Comparison of ENCODE assay signal across 25 mouse cellular contexts in genomic region chr11:110354261-110354660, GRCm38 (mm10). TPM values are rescaled to one million over a fixed set of nuclear protein-coding genes. Genes with fewer than 3 reads are reported as not detected.
DNase-seq lines count a peak whose midpoint lies in the region; TF ChIP-seq lines count a peak whose summit lies in the region.
"Had no signal": no experiment of that assay in that cellular context is flagged by ENCODE, and none has a peak within 500 bp of the region (broad histone marks: within the 10 kb centered on the region; RNA-seq: fewer than 3 reads in every experiment).

No protein-coding gene starts in this region.

- H3K9me3 ChIP-seq in ES-E14 (ENCODE audit: control insufficient read depth, insufficient read depth, low read depth, low read length) = no peaks in the 10 kb centered on the region
- H3K9me3 ChIP-seq: embryonic facial prominence, embryonic 12.5 days; embryonic facial prominence, embryonic 15.5 days; heart, embryonic 15.5 days had no signal

- 0 out of 4 replicates have a peak, but pooled peaks cover 0 to 3% of the 10 kb centered on the region in 2 experiments for H3K4me1 ChIP-seq in ES-E14 (ENCODE audit: control insufficient read depth in 2 of 2, insufficient read depth in 2 of 2, low read length in 2 of 2, poor library complexity in 1 of 2)
- H3K4me1 ChIP-seq: embryonic facial prominence, embryonic 12.5 days; embryonic facial prominence, embryonic 15.5 days; heart, embryonic 12.5 days; heart, embryonic 15.5 days had no signal

- in situ Hi-C loops in ES-E14 (cut with MboI; ENCODE audit: low sequenced_read_pairs in 2 of 2, unreplicated experiment in 2 of 2) = no loop called here

- H3K27ac ChIP-seq in ES-E14 (ENCODE audit: insufficient read depth, low read depth, low read length, poor library complexity, severe bottlenecking) = no peak overlapping the region
- H3K27ac ChIP-seq: embryonic facial prominence, embryonic 12.5 days; embryonic facial prominence, embryonic 15.5 days; heart, embryonic 15.5 days; hindbrain, embryonic 14.5 days; hindbrain, postnatal 0 days had no signal

- intact Hi-C loops in heart, postnatal 10 days (cut with DNase I) = no loop called here

- H3K36me3 ChIP-seq in ES-E14 (ENCODE audit: control insufficient read depth, insufficient read depth, low read length, poor library complexity, severe bottlenecking) = no peaks in the 10 kb centered on the region
- H3K36me3 ChIP-seq: embryonic facial prominence, embryonic 12.5 days; embryonic facial prominence, embryonic 15.5 days; heart, embryonic 12.5 days; heart, embryonic 15.5 days had no signal

- peak overlapping the region in 1 of 2 experiments; percentile 13; a peak in 2 of 4 replicates for H3K4me3 ChIP-seq in ES-E14 (ENCODE audit: insufficient read depth in 1 of 2, low read depth in 1 of 2, low read length in 2 of 2, poor library complexity in 1 of 2, severe bottlenecking in 1 of 2)
- H3K4me3 ChIP-seq: embryonic facial prominence, embryonic 12.5 days; embryonic facial prominence, embryonic 15.5 days; heart, embryonic 12.5 days; heart, embryonic 15.5 days had no signal

- peak; percentile 17 to 27 for DNase-seq in frontal cortex, postnatal 36 days (ENCODE audit: low spot score in 2 of 2)
- DNase-seq in frontal cortex, postnatal 25 days (ENCODE audit: low spot score in 2 of 2) = no peak
- peak; percentile 9 to 20 for DNase-seq in right cerebral cortex, adult 2 months (ENCODE audit: low spot score in 2 of 2)
- no peak for DNase-seq in right cerebral cortex, postnatal 4 days
- DNase-seq in ES-E14 (ENCODE audit: low read depth, low spot score) = no peak
- no peak for DNase-seq in c-Kit-positive CD71-positive TER-119-positive erythroid progenitor cells, embryonic 14.5 days (ENCODE audit: low spot score)
- DNase-seq in heart, postnatal 10 days = no peak
- DNase-seq: adrenal gland, adult 8-10 months; adrenal gland, postnatal 25 days; B cell, adult 2 months; cerebellum, adult 11 months; cerebellum, adult 2 months; cerebellum, adult 9-11 months; cerebellum, postnatal 25 days; forebrain, postnatal 0 days; gastrocnemius, postnatal 25 days; heart, adult 18-20 months; heart, postnatal 14 days; heart, postnatal 4 days had no signal

- peak overlapping the region; percentile 26; the same call in 1 of the 2 replicates for H3K9ac ChIP-seq in ES-E14 (ENCODE audit: insufficient read depth, low read depth, low read length, poor library complexity, severe bottlenecking)
- H3K9ac ChIP-seq: embryonic facial prominence, embryonic 12.5 days; embryonic facial prominence, embryonic 15.5 days; forebrain, postnatal 0 days; heart, embryonic 12.5 days; heart, embryonic 15.5 days; hindbrain, embryonic 14.5 days had no signal

TF ChIP-seq in ES-E14, 5 proteins besides CTCF, POLR2A, EP300 and RAD21:
- TF ChIP-seq ZNF384 (IDR thresholded peaks at IDR 0.05; ENCODE audit: low read depth, low read length) (no peak), CHD2 (IDR thresholded peaks at IDR 0.05; ENCODE audit: low read depth, low read length) (no peak), ZC3H11A (IDR thresholded peaks at IDR 0.05; ENCODE audit: borderline replicate concordance, low read depth, low read length) (no peak), HCFC1 (IDR thresholded peaks at IDR 0.05; ENCODE audit: borderline replicate concordance, insufficient read depth, low read length) (no peak), MAFK (IDR thresholded peaks at IDR 0.05; ENCODE audit: insufficient read depth, low read depth, low read length) (no peak)

RNA-seq across cellular contexts. Expression of gene Abca5, which starts 16.7 kb away (rescaled TPM):
- total RNA-seq in ES-E14 (2012; rRNA removed) = 2.4 and 4.0 TPM in 2 replicates
- total RNA-seq in heart, postnatal 10 days (2021) = 10 to 100 TPM in 1 of 2 experiments, 1 to 10 TPM in 1; 9.8 to 12.3 TPM

RNA-seq across cellular contexts. Expression of gene Map2k6, which starts 44.7 kb away (rescaled TPM):
- 6.4 and 9.8 TPM in 2 replicates for total RNA-seq in ES-E14 (2012; rRNA removed)
- 10 to 100 TPM in 1 of 2 experiments, 1 to 10 TPM in 1; 7.7 to 11.7 TPM for total RNA-seq in heart, postnatal 10 days (2021)

Comparison
In these comparisons a context has a peak if more than half of its experiments do, and no peak if none do; other contexts are left out.
1. DNase-seq: peak in frontal cortex, postnatal 36 days (2 of 2) and right cerebral cortex, adult 2 months (2 of 2); none in frontal cortex, postnatal 25 days (0 of 2), right cerebral cortex, postnatal 4 days (single experiment), ES-E14 (single experiment), c-Kit-positive CD71-positive TER-119-positive erythroid progenitor cells, embryonic 14.5 days (single experiment) and heart, postnatal 10 days (0 of 2).